Mouse (Mus musculus): ENCODE measurements around the gene Gm20683. TPM values are rescaled to one million over a fixed set of nuclear protein-coding genes. Genes with fewer than 3 reads are reported as not detected.

Gene Gm20683
- polyA plus RNA-seq, 1 experiment = 6.7 TPM

DNA sequence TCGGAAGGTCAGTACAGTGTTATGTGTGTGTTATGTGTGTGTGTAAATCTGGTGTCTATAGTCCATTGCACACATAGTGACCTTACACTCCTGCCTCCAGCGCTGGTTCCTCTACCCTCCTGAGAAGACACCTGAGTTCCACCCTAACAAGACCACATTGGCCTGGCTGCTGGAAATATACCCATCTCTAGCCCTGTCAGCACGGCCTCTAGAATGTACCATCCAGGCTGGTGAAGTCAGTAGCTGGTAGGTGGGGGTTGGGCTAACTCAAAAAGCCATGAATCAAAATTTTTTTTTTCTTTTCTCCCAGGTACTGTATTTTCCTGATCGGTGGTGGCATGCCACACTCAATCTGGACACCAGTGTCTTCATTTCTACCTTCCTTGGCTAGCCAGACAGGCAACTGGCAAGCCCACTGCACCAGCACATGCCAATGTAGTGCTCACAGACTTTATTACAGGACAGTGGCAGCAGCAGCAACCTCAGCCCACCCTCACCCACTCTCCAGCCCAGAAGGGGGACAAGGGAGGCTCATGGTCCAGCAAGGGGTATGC lies 11.3 kb downstream of the Gm20683 start:
- WGBS = 81% methylated on average over 4 of the region's 4 CpGs
- TF ChIP-seq POLR2A (IDR thresholded peaks at IDR 0.05; ENCODE audit: borderline replicate concordance, control insufficient read depth, low read depth, low read length) (no peak), CTCF (IDR thresholded peaks at IDR 0.05; ENCODE audit: control insufficient read depth, insufficient read depth, low read length) (no peak)
- Histone ChIP-seq H3K27ac (ENCODE audit: control insufficient read depth, insufficient read depth, low read depth, low read length, poor library complexity) (no peak overlapping the region), H3K4me3 (replicated peaks; ENCODE audit: control insufficient read depth, low read depth, low read length) (no peak overlapping the region), H3K4me1 (ENCODE audit: control insufficient read depth, insufficient read depth, low read length) (peaks cover 7% of the 10 kb centered on the region; the same call in 1 of the 2 replicates)

- peak overlapping the region; percentile 20; the same call in 1 of the 2 replicates for H3K27ac ChIP-seq (ENCODE audit: control insufficient read depth, insufficient read depth, low read depth, low read length, poor library complexity)
- WGBS = 48% methylated on average over 8 of the region's 8 CpGs
These were observed 12.0 kb downstream of the Gm20683 start for GRCm38 (mm10) chr17:25829558-25830017.

DNA sequence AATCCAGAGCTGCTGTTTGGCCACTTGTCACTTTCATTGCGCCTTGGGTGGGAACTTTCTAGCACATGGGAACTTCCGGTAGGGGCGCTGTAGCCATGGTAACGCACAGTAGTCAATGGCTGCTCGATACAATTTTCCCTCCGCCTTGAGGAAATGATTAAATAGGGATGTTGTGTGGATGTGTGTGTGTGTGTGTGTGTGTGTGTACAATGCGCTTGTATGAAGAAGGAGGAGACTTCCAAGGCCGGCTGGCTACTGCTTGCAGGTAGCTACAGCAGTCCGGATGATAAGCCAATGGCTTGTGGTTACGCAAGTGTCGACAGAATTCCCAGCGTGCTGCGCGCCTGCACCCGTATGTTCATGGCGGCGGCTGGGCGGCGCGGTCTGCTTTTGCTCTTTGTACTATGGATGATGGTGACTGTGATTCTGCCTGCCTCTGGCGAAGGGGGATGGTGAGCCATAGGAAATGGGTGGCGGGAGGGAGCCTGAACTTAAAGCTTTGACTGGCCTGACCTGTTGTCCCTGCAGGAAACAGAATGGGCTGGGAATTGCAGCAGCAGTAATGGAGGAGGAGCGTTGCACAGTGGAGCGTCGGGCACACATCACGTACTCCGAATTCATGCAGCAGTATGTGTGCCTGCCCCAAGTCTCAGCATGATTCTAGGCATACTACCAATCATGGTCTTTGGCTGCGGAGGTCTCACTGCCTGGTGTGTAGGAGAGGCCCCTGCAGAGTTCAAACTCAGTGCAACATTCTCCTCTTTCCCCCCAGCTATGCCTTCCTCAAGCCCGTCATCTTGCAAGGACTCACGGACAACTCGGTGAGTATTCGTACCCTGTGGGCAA lies 12.6 kb downstream of the Gm20683 start, which contains the start of gene Jmjd8:
Gene Jmjd8 (plus strand): TSS at position 156 of the 846 bp plus-strand sequence.
- H3K4me1 ChIP-seq (ENCODE audit: control insufficient read depth, insufficient read depth, low read length) = peaks cover 12% of the 10 kb centered on the region
- H3K27ac ChIP-seq (ENCODE audit: control insufficient read depth, insufficient read depth, low read depth, low read length, poor library complexity) = peak within 1 kb of the TSS; percentile 20; the same call in 1 of the 2 replicates
- H3K4me3 ChIP-seq (replicated peaks; ENCODE audit: control insufficient read depth, low read depth, low read length) = peak within 1 kb of the TSS; percentile 80
- peak; percentile 30; the same call in 1 of the 2 replicates for TF ChIP-seq CTCF (IDR thresholded peaks at IDR 0.05; ENCODE audit: control insufficient read depth, insufficient read depth, low read length)
- peak; percentile 55; the same call in 1 of the 2 replicates for TF ChIP-seq POLR2A (IDR thresholded peaks at IDR 0.05; ENCODE audit: borderline replicate concordance, control insufficient read depth, low read depth, low read length)
- 1% methylated on average over 32 of the region's 32 CpGs for WGBS

More at GRCm38 (mm10) chr17:25829558-25830017, 12.0 kb downstream of the Gm20683 start:
- no peak for TF ChIP-seq CTCF (IDR thresholded peaks at IDR 0.05; ENCODE audit: control insufficient read depth, insufficient read depth, low read length)
- TF ChIP-seq POLR2A (IDR thresholded peaks at IDR 0.05; ENCODE audit: borderline replicate concordance, control insufficient read depth, low read depth, low read length) = no peak
- Histone ChIP-seq H3K4me1 (ENCODE audit: control insufficient read depth, insufficient read depth, low read length) (peaks cover 7% of the 10 kb centered on the region; the same call in 1 of the 2 replicates), H3K4me3 (replicated peaks; ENCODE audit: control insufficient read depth, low read depth, low read length) (peak overlapping the region; percentile 80)

DNA sequence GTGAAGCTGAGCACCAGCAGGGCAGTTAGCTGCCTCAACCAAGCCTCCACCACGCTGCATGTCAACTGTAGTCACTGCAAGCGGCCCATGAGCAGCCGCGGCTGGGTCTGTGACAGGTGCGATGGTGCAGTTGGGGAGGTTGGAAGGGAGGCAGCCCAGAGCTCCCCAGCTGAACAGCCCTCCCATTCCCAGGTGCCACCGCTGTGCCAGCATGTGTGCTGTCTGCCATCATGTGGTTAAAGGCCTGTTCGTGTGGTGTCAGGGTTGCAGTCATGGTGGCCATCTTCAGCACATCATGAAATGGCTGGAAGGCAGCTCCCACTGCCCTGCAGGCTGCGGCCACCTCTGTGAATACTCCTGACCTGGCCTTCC lies 13.4 kb downstream of the Gm20683 start:
- Histone ChIP-seq H3K4me1 (ENCODE audit: control insufficient read depth, insufficient read depth, low read length) (peaks cover 13% of the 10 kb centered on the region), H3K4me3 (replicated peaks; ENCODE audit: control insufficient read depth, low read depth, low read length) (peak overlapping the region; percentile 80), H3K27ac (ENCODE audit: control insufficient read depth, insufficient read depth, low read depth, low read length, poor library complexity) (no peak overlapping the region)
- TF ChIP-seq POLR2A (IDR thresholded peaks at IDR 0.05; ENCODE audit: borderline replicate concordance, control insufficient read depth, low read depth, low read length) = no peak
- no peak for TF ChIP-seq CTCF (IDR thresholded peaks at IDR 0.05; ENCODE audit: control insufficient read depth, insufficient read depth, low read length)
- WGBS = 85% methylated on average over 8 of the region's 8 CpGs

DNA sequence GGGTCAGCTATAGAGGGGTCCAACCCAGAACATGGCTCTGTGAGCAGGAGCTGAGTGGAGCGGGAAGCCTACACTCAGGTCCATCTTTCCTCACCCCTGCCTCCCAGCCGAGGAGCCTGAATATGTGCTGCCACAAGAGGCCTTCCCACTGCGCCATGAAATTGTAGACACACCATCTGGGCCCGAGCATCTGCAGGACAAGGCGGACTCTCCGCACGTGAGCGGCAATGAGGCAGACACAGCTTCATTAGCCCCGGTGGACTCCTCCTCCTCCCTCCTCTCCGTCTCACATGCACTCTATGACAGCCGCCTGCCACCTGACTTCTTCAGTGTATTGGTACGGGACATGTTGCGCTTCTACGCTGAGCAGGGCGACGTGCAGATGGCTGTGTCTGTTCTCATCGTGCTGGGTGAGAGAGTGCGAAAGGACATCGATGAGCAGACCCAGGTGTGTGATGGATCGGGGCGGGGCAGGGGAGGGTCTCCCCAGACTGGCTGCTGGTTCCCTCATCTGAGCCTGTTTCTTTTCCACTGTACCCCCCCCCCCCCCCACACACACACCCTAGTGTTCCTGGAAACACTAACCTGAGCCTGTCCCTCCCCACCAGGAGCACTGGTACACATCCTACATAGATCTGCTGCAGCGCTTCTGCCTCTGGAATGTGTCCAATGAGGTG lies 13.9 kb downstream of the Gm20683 start:
- no peak overlapping the region for H3K27ac ChIP-seq (ENCODE audit: control insufficient read depth, insufficient read depth, low read depth, low read length, poor library complexity)
- TF ChIP-seq CTCF (IDR thresholded peaks at IDR 0.05; ENCODE audit: control insufficient read depth, insufficient read depth, low read length) = no peak
- no peak overlapping the region for H3K4me3 ChIP-seq (replicated peaks; ENCODE audit: control insufficient read depth, low read depth, low read length)
- 92% methylated on average over 22 of the region's 22 CpGs for WGBS
- peaks cover 13% of the 10 kb centered on the region for H3K4me1 ChIP-seq (ENCODE audit: control insufficient read depth, insufficient read depth, low read length)

GRCm38 (mm10) chr17:25827011-25827410 lies 14.6 kb downstream of the Gm20683 start:
- no peak overlapping the region for H3K27ac ChIP-seq (ENCODE audit: control insufficient read depth, insufficient read depth, low read depth, low read length, poor library complexity)
- WGBS = 92% methylated on average over 13 of the region's 13 CpGs
- no peak overlapping the region for H3K4me3 ChIP-seq (replicated peaks; ENCODE audit: control insufficient read depth, low read depth, low read length)
- TF ChIP-seq CTCF (IDR thresholded peaks at IDR 0.05; ENCODE audit: control insufficient read depth, insufficient read depth, low read length) = no peak
- TF ChIP-seq POLR2A (IDR thresholded peaks at IDR 0.05; ENCODE audit: borderline replicate concordance, control insufficient read depth, low read depth, low read length) = no peak
- peaks cover 13% of the 10 kb centered on the region for H3K4me1 ChIP-seq (ENCODE audit: control insufficient read depth, insufficient read depth, low read length)

DNA sequence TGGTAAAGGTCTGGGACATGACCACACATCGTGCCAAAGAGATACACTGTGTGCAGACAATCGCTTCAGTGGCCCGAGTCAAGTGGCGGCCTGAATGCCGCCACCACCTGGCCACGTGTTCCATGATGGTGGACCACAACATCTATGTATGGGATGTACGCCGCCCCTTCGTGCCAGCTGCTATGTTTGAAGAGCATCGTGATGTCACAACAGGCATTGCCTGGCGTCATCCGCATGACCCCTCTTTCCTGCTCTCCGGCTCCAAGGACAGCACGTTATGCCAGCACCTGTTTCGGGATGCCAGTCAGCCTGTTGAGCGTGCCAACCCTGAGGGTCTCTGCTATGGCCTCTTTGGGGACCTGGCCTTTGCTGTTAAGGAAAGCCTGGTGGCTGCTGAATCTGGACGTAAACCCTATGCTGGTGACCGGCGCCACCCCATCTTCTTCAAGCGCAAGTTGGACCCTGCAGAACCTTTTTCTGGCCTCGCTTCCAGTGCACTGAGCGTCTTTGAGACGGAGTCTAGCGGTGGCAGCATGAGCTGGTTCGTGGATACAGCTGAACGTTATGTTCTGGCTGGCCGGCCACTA lies 15.5 kb downstream of the Gm20683 start:
- TF ChIP-seq CTCF (IDR thresholded peaks at IDR 0.05; ENCODE audit: control insufficient read depth, insufficient read depth, low read length) (no peak), POLR2A (IDR thresholded peaks at IDR 0.05; ENCODE audit: borderline replicate concordance, control insufficient read depth, low read depth, low read length) (no peak)
- H3K27ac ChIP-seq (ENCODE audit: control insufficient read depth, insufficient read depth, low read depth, low read length, poor library complexity) = no peak overlapping the region
- 92% methylated on average over 27 of the region's 27 CpGs for WGBS
- H3K4me3 ChIP-seq (replicated peaks; ENCODE audit: control insufficient read depth, low read depth, low read length) = no peak overlapping the region
- peaks cover 10% of the 10 kb centered on the region for H3K4me1 ChIP-seq (ENCODE audit: control insufficient read depth, insufficient read depth, low read length)
